Mouse (Mus musculus) ES-Bruce4 (cell line): ENCODE measurements around the gene Rpa1.

Experiments
- CTCF ChIP-seq: IDR thresholded peaks from one replicate; pipeline ENCODE4 v1.8.1; 2011; ENCODE audit warnings: low read depth, low read length
- EP300 ChIP-seq: IDR thresholded peaks from 2 replicates; pipeline ENCODE4 v1.6.1; 2011; ENCODE audit warnings: low read depth, low read length; ENCODE audit not compliant: insufficient read depth

DNA sequence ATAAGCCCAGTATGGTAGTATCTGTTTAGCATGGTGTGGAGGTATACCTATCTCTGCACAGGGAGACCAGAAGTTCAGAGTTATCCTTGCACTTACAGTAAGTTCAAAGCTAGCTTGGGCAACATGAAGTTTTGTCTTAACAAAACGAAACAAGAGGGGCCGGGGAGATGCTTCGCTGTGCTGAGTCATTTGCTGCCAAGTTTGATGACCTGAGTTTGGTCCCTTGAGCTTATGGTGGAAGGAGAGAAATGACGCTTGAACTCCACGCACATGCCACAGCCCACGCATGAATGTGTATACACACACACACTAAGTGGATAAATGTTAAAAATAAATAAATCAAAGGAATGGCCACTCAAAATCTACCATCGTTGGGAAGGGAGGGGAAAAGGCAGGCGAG, 59.6 kb downstream of the Rpa1 start:
- TF ChIP-seq EP300 (no peak), CTCF (no peak)
